Mouse (Mus musculus): ENCODE results near the gene Eif1.

DNA sequence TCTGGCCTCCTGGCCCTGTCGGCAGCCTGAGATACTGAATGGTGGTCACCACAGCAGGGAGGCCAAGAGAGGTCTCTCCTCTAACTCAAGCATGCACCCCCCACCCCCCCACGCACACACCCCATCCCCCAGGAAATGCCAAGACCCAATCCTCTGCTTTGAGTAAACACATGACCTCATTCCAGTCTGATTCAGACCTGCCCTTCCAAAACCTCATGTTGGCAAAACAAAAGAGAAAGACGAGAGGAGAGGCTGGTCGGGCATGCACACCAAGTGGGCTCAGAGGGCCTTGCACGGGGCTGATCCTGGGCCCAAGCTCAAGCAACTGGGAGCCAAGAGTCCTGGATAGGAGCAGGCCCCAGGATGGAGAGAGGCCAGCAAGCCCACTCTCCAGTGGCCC lies 29.4 kb upstream of the Eif1 start:
- TF ChIP-seq CTCF (conservative IDR thresholded peaks at IDR 0.05; ENCODE audit: low read length) = no peak
- TF ChIP-seq NANOG (IDR thresholded peaks at IDR 0.05; ENCODE audit: borderline replicate concordance, low read length) = no peak
- TF ChIP-seq POU5F1 (IDR thresholded peaks at IDR 0.05; ENCODE audit: borderline replicate concordance, low read length) = no peak

Measured in E14TG2a.4 (cell line).